Mouse (Mus musculus) heart, adult 18-20 months (tissue): ENCODE results near the gene Dvl1. TPM values are rescaled to one million over a fixed set of nuclear protein-coding genes. Genes with fewer than 3 reads are reported as not detected.
A peak's percentile ranks its signal among the peaks of the same experiment; 100 is the strongest.

ENCODE experiments used
- DNase-seq, 2 experiments: peaks; one replicate each; pipeline ENCODE4 v3.0.0; 2021 to 2022; ENCODE audit warnings: mixed read lengths in 1 of 2
- total RNA-seq, 2 experiments: library from RNA; stranded (reverse); gene quantifications; 2 replicates each; pipeline ENCODE4 v1.2.3; 2021

Gene Dvl1
- total RNA-seq, 2 experiments from 2014 or later: 45.0 to 51.5 TPM

- no peak for DNase-seq
Observed at GRCm38 (mm10) chr4:155871404-155871803, 24.2 kb downstream of the Dvl1 start.

GRCm38 (mm10) chr4:155883587-155883986, 36.4 kb downstream of the Dvl1 start:
- peak in 1 of 2 experiments; percentile 50 for DNase-seq

- DNase-seq: no peak
Observed at GRCm38 (mm10) chr4:155886330-155886729, 39.1 kb downstream of the Dvl1 start.

GRCm38 (mm10) chr4:155887674-155888073, 40.5 kb downstream of the Dvl1 start:
- no peak for DNase-seq

- no peak for DNase-seq
Observed at GRCm38 (mm10) chr4:155888181-155888580, 41.0 kb downstream of the Dvl1 start.

GRCm38 (mm10) chr4:155889316-155889715, 42.1 kb downstream of the Dvl1 start:
- DNase-seq: no peak

- no peak for DNase-seq
Observed at GRCm38 (mm10) chr4:155891011-155891471, 43.8 kb downstream of the Dvl1 start.

GRCm38 (mm10) chr4:155891551-155892001, 44.4 kb downstream of the Dvl1 start, which contains the start of the genes Pusl1 and Acap3:
Gene Pusl1 (minus strand): TSS chr4:155891781.
Gene Acap3 (plus strand): TSS chr4:155891822.
- DNase-seq: peak; percentile 96 to 98

GRCm38 (mm10) chr4:155892017-155892416, 44.8 kb downstream of the Dvl1 start:
- peak; percentile 88 to 89 for DNase-seq

GRCm38 (mm10) chr4:155892438-155893211, 45.4 kb downstream of the Dvl1 start:
- DNase-seq: peak in 1 of 2 experiments; percentile 52

- no peak for DNase-seq
Observed at GRCm38 (mm10) chr4:155893212-155893690, 46.0 kb downstream of the Dvl1 start.

GRCm38 (mm10) chr4:155894311-155894881, 47.2 kb downstream of the Dvl1 start:
- peak; percentile 88 to 92 for DNase-seq

GRCm38 (mm10) chr4:155895216-155895615, 48.0 kb downstream of the Dvl1 start:
- peak; percentile 72 to 81 for DNase-seq

- no peak for DNase-seq
Observed at GRCm38 (mm10) chr4:155895826-155896225, 48.6 kb downstream of the Dvl1 start.

- no peak for DNase-seq
Observed at GRCm38 (mm10) chr4:155896461-155896860, 49.3 kb downstream of the Dvl1 start.

- DNase-seq: no peak
Observed at GRCm38 (mm10) chr4:155898318-155898717, 51.1 kb downstream of the Dvl1 start.

- peak in 1 of 2 experiments; percentile 5 for DNase-seq
Observed at GRCm38 (mm10) chr4:155899355-155899754, 52.2 kb downstream of the Dvl1 start.

- DNase-seq: peak; percentile 52 to 59
Observed at GRCm38 (mm10) chr4:155901205-155901604, 54.0 kb downstream of the Dvl1 start.

GRCm38 (mm10) chr4:155903246-155903645, 56.0 kb downstream of the Dvl1 start:
- peak in 1 of 2 experiments; percentile 1 for DNase-seq

GRCm38 (mm10) chr4:155904318-155905102, 57.3 kb downstream of the Dvl1 start:
- peak in 1 of 2 experiments; percentile 5 for DNase-seq

GRCm38 (mm10) chr4:155905634-155906033, 58.4 kb downstream of the Dvl1 start:
- DNase-seq: no peak

- peak in 1 of 2 experiments; percentile 1 for DNase-seq
Observed at GRCm38 (mm10) chr4:155906125-155906524, 58.9 kb downstream of the Dvl1 start.
